Mouse (Mus musculus): ENCODE data around the gene Net1.
"Not testable (repeated sequence)": the region's sequence is repeated elsewhere in the genome, so short reads cannot be mapped to it uniquely, and the experiment has no call there.

Net1 gene

DNA sequence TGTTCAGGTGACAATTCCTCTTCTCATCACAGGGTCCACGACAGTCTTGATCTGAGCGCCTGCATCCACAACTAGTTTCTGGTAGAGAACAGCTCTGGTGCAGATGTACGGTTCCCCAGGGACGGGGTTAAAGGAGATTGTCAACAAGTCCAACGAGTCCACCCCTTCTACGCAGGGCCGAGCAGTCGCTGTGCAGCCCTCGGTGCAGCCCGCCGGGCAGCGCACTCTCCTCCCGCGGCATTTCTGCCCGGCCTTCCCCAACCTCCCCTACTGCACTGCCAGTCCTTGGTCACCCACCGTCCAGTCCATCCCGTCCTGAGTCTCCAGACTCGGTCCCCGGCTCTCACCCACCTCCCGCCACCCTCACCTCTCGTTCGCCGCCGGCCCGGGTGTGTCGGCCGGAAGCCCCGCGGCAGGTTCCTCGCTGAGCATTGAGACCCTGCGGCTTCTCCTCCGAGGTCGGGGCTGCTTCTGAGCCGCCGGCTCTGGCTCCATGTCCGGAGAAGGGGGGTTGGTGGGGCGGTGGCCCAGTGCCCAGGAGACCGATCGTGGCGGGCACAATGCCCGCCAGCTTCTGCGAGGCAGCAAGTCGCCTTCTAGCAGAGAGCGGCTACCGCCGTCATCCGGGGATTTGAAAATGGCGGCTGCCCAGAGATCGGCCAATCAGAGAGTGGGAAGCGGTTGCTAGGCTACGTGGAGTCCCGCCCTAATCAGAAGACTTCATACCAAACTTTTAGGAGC is at the start of gene Net1, which contains the start of gene Tubal3:
TSS of gene Net1 (minus strand) at position 650 of the 741 bp plus-strand sequence.
TSS of gene Tubal3 (plus strand) at position 704 of the 741 bp plus-strand sequence.
- DNase-seq (ENCODE audit: low read depth, low spot score) = peak; percentile 59

- no peak for DNase-seq (ENCODE audit: low read depth, low spot score)
Observed at GRCm38 (mm10) chr13:3951198-3951914, 33.3 kb upstream of the Net1 start.

- DNase-seq (ENCODE audit: low read depth, low spot score) = no peak
Observed at GRCm38 (mm10) chr13:3949477-3949876, 31.5 kb upstream of the Net1 start.

DNA sequence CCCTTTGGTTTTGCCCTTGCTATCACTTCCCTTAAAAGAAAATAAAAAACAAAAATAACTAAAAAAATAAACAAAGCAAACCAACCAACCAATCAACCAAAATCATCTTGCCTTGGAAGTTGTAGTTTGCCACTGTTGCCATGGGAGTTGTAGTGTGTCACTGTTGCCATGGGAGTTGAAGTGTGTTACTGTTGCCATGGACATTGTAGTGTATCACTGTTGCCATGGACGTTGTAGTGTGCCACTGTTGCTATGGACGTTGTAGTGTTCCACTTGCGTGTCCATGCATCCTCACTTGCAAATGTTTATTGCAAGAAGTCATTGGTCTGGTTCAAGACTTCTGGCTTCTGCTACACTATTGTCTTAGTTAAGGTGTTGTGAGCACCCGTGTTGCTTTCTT is 29.2 kb upstream of the Net1 start:
- no peak for DNase-seq (ENCODE audit: low read depth, low spot score)

- DNase-seq (ENCODE audit: low read depth, low spot score) = no peak
Observed at GRCm38 (mm10) chr13:3945249-3945648, 27.2 kb upstream of the Net1 start, which contains the start of gene Ucn3. Ucn3 (minus strand) TSS chr13:3945349.

GRCm38 (mm10) chr13:3944699-3945098 is 26.7 kb upstream of the Net1 start:
- no peak for DNase-seq (ENCODE audit: low read depth, low spot score)

DNA sequence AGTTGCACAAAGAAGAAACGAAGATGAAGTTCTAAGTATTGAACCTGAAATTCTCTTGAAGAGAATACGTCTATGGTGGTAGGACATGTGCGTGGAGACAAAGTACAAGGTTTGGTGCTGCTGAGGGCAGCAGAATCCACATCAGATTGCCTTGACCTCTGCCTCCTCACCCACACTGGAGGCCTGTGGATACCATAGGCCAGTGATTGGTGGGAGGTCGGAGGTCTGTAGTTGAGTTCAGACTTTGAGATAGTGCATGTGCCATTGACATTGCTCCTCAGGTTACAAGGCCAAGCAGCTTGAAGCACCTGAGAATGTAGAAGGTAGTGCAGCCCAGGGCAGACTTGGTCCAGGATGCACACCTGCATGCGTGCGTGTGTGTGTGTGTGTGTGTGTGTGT is 8.0 kb upstream of the Net1 start:
- DNase-seq (ENCODE audit: low read depth, low spot score) = no peak

- DNase-seq (ENCODE audit: low read depth, low spot score) = no peak
Observed at GRCm38 (mm10) chr13:3925632-3926031, 7.6 kb upstream of the Net1 start.

- DNase-seq (ENCODE audit: low read depth, low spot score) = no peak
Observed at GRCm38 (mm10) chr13:3924483-3924882, 6.5 kb upstream of the Net1 start.

DNA sequence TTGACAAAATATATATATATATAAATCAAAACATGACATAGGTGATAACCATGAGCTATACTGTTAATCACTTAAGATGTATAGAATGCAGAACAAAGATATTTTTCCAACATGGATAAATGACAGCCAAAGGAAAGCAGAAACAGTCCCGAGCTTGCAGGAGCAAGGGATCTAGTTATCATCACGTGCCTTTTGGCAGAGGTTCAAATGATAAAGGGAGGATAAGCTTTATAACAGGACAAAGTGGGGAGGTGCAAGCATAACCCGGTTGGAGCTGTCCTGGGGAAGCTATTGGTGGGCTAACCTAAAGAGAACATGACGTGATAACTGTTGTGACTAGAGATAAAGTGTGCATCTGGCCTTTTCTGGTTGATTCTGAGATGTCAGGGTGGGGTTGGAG is 4.5 kb downstream of the Net1 start:
- no peak for DNase-seq (ENCODE audit: low read depth, low spot score)

DNA sequence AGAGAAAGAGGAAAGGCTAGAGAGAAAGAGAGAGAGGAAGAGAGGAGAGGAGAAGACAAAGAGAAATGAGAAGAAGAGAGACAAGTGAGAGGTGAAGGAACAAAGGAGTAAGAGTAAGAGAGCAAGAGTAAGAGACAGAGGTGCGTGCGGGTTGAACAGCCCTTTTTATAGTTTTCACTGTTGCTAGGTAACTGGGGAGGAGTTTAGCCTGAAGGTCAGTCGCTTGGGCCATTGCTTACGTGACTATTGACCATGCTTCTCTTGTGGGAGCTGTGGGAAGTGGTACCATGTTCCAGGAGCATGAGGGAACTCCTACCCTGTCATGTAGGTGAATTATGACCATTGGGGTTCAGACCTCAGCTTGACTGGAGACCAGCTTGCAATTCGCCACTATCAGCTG is 7.7 kb downstream of the Net1 start:
- DNase-seq (ENCODE audit: low read depth, low spot score) = no peak

GRCm38 (mm10) chr13:3908262-3908661 is 9.8 kb downstream of the Net1 start:
- no peak for DNase-seq (ENCODE audit: low read depth, low spot score)

GRCm38 (mm10) chr13:3907151-3907696 is 10.8 kb downstream of the Net1 start:
- no peak for DNase-seq (ENCODE audit: low read depth, low spot score)

DNA sequence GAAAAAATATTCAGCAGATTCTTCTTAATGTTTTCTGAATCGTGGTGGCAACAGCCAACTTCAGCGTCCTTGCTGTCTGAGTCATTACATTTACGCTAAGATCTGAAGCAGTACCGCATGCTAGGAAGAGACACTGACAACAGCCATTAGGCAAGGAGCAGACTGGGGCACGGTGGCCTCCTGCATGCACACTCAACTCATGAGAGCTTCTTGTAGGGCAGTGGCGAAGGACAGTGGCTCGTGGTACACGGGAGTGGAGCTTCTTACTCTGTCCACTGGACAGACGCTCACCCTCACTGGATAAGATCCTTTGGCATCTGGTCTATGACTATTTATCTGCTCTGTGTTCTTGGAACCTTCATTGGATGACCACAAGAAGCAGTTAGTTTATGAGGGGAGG is 18.7 kb downstream of the Net1 start:
- no peak for DNase-seq (ENCODE audit: low read depth, low spot score)

- DNase-seq (ENCODE audit: low read depth, low spot score) = not testable (repeated sequence)
Observed at GRCm38 (mm10) chr13:3898202-3898601, 19.8 kb downstream of the Net1 start.

- peak; percentile 46 for DNase-seq (ENCODE audit: low read depth, low spot score)
Observed at GRCm38 (mm10) chr13:3896913-3897312, 21.1 kb downstream of the Net1 start.

DNA sequence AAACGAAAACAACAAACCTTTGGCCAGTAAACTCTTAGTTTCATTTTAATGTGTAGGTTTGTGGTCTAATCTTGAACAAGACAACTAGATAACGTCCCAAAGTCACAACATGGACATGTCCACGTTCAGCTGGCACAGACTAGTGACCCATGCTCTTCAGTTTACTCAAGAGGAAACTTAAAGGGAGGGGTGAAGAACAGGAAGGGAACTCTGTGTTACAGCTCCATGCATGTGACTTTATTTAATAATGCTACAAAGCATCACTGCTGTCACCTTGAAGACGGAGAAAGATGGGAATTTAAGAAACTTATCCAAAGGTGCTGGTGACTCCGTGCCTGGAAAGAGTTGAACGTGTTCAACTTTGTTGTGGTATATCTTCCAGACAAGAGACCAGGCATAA is 22.0 kb downstream of the Net1 start:
- DNase-seq (ENCODE audit: low read depth, low spot score) = no peak

DNA sequence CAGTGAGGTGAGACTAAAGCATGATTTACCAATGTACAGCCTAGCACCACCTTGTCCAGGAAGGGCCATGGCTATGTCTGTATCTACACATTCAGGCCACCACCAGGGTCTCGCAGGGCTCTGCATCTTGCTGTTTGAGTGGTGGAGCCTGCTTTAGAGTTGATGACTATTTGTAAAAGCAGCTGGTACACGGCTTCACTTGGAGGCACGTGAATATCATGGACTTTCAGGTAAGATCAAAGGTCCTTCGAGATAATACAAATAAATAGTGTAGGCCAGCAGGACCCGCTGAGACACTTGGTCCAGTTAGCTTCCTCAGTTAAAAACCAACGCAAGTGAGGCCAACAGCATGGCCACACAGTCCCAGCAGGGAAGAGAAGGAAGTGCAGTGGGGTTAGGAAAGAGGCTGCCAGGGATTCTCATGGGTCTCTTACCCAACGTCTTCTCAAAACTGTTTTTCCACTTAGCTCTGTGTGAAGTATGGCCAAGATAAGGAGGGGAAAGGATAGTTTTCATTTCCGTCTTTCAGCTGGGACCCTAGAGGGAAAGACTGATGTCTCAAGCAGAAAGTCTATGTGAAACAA is 22.5 kb downstream of the Net1 start:
- DNase-seq (ENCODE audit: low read depth, low spot score) = no peak

DNA sequence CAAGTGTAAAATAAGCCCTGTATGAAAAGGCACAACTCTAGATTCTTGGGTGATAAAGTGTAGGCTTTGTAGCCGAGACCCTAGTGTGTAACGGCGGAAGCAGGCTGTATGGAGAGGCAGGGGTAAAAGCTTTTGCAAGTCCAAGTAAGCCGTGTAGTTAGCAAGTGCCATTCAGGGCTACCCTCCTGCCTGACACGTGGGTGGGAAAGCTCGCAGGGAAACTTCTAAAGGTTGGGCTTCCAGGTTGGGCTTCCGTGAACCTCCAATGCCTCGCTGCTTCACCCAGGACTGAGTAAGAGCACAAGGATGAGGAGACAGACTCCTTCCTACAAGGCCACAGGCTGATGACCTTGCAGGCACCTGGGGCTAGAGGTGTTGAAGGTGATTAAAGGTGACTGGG is 23.5 kb downstream of the Net1 start:
- no peak for DNase-seq (ENCODE audit: low read depth, low spot score)

DNA sequence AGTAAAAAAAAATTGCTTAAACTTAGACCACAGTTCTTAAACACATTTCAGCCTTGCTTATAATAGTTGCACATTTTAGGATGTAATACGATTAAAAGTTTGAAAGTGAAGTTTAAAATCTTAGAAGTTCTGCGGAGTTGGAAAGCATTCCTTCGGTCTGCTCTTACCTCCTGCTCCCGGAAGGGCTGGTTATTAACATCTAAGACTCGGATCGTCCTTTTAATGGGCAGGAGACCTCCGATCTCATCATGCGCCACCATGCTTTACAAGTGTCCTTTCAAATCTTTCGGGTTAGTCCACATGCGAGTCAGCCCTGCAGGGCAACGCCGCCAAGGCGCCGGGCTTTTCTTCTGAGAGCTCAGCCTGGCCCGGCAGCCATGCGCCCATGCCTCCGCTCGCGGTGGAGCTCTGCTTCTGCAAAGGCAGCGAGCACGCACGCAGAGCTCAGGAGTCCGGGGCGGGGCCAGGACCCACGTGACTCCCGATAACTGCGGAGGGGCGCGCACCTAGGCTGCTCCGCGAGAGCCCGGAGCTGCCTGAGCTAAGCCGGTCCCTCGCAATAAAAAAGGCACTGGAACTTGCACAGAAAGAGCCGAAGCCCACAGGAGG is 24.8 kb downstream of the Net1 start:
- peak; percentile 74 for DNase-seq (ENCODE audit: low read depth, low spot score)

DNA sequence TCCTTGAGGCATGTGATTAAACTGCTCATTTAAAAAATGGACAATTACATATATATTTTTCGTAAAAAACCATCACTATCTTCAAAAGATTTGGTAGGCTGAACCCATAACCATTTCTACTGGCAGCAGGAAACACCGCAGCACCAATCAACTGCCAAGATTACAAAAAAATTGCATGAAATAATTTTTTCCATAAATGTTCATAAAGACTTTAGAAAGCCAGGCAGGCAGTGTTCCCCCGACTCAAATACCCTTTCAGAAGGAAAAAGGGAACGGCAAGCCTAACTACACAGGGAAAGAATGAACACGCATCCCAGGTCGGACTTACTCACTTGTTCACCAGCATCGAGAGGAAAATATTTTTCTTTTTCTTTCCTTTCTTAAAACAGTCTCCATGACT is 25.4 kb downstream of the Net1 start:
- no peak for DNase-seq (ENCODE audit: low read depth, low spot score)

Measured in retina, adult 2 months (tissue).